Mouse (Mus musculus): ENCODE data around the gene Vmn1r195. TPM values are rescaled to one million over a fixed set of nuclear protein-coding genes. Genes with fewer than 3 reads are reported as not detected.
"Not testable (repeated sequence)": the region's sequence is repeated elsewhere in the genome, so short reads cannot be mapped to it uniquely, and the experiment has no call there.

Vmn1r195 gene
- total RNA-seq (2021) (not detected), polyA plus RNA-seq (2012; rRNA removed) (not detected in 2 replicates)
- long read RNA-seq = 0 reads

- H3K36me3 ChIP-seq (ENCODE audit: control insufficient read depth, insufficient read depth, low read length); H3K4me3 ChIP-seq; H3K27ac ChIP-seq; DNase-seq; H3K9ac ChIP-seq (ENCODE audit: low read depth, low read length); H3K27me3 ChIP-seq (ENCODE audit: control insufficient read depth, insufficient read depth, low read length); intact Hi-C loops (cut with DNase I); H3K4me1 ChIP-seq (ENCODE audit: control insufficient read depth, insufficient read depth, low read length); H3K79me2 ChIP-seq (replicated peaks; ENCODE audit: control insufficient read depth, insufficient read depth, low read length): not testable (repeated sequence)
- 94% methylated on average over 1 of the region's 1 CpGs for WGBS
Measured at GRCm38 (mm10) chr13:22270222-22270621, at the start of gene Vmn1r195. Gene Vmn1r195, plus strand, starts transcription at chr13:22270522.

- H3K27me3 ChIP-seq (ENCODE audit: control insufficient read depth, insufficient read depth, low read length); H3K36me3 ChIP-seq (ENCODE audit: control insufficient read depth, insufficient read depth, low read length); H3K27ac ChIP-seq; H3K4me1 ChIP-seq (ENCODE audit: control insufficient read depth, insufficient read depth, low read length); H3K4me3 ChIP-seq; H3K79me2 ChIP-seq (replicated peaks; ENCODE audit: control insufficient read depth, insufficient read depth, low read length); H3K9ac ChIP-seq (ENCODE audit: low read depth, low read length); intact Hi-C loops (cut with DNase I); DNase-seq: not testable (repeated sequence)
- 46% methylated on average over 1 of the region's 1 CpGs for WGBS
Measured at GRCm38 (mm10) chr13:22223060-22223459, 47.3 kb upstream of the Vmn1r195 start, which contains the start of gene Vmn1r193. Gene Vmn1r193, minus strand, starts transcription at chr13:22223160.

GRCm38 (mm10) chr13:22243915-22244314, 26.4 kb upstream of the Vmn1r195 start, which contains the start of gene Vmn1r194:
Gene Vmn1r194, plus strand, starts transcription at chr13:22244215.
- WGBS = 17% methylated on average over 1 of the region's 1 CpGs
- no peaks in the 10 kb centered on the region for H3K36me3 ChIP-seq (ENCODE audit: control insufficient read depth, insufficient read depth, low read length)
- no peak within 1 kb of the TSS for H3K4me3 ChIP-seq
- no peak for DNase-seq
- TF ChIP-seq CTCF (IDR thresholded peaks at IDR 0.05) = no peak
- TF ChIP-seq EP300 (IDR thresholded peaks at IDR 0.05; ENCODE audit: insufficient read depth, low read depth, low read length) = no peak
- no peak for TF ChIP-seq POLR2A (IDR thresholded peaks at IDR 0.05; ENCODE audit: insufficient read depth, low read depth, low read length)
- H3K9ac ChIP-seq (ENCODE audit: low read depth, low read length) = no peak within 1 kb of the TSS
- H3K4me1 ChIP-seq (ENCODE audit: control insufficient read depth, insufficient read depth, low read length) = no peaks in the 10 kb centered on the region
- H3K79me2 ChIP-seq (replicated peaks; ENCODE audit: control insufficient read depth, insufficient read depth, low read length) = no peaks in the 10 kb centered on the region
- intact Hi-C loops (cut with DNase I) = no loop called here
- H3K27me3 ChIP-seq (ENCODE audit: control insufficient read depth, insufficient read depth, low read length) = no peaks in the 10 kb centered on the region
- no peak within 1 kb of the TSS for H3K27ac ChIP-seq

GRCm38 (mm10) chr13:22271721-22272120, 1.4 kb downstream of the Vmn1r195 start:
- H3K27ac ChIP-seq = no peak overlapping the region
- no peak overlapping the region for H3K9ac ChIP-seq (ENCODE audit: low read depth, low read length)
- no peaks in the 10 kb centered on the region for H3K4me1 ChIP-seq (ENCODE audit: control insufficient read depth, insufficient read depth, low read length)
- WGBS = 48% methylated on average over 2 of the region's 2 CpGs
- intact Hi-C loops (cut with DNase I) = no loop called here
- H3K79me2 ChIP-seq (replicated peaks; ENCODE audit: control insufficient read depth, insufficient read depth, low read length) = no peaks in the 10 kb centered on the region
- no peak overlapping the region for H3K4me3 ChIP-seq
- no peak for TF ChIP-seq CTCF (IDR thresholded peaks at IDR 0.05)
- no peak for TF ChIP-seq POLR2A (IDR thresholded peaks at IDR 0.05; ENCODE audit: insufficient read depth, low read depth, low read length)
- no peak for TF ChIP-seq EP300 (IDR thresholded peaks at IDR 0.05; ENCODE audit: insufficient read depth, low read depth, low read length)
- H3K27me3 ChIP-seq (ENCODE audit: control insufficient read depth, insufficient read depth, low read length) = no peaks in the 10 kb centered on the region
- DNase-seq = no peak
- H3K36me3 ChIP-seq (ENCODE audit: control insufficient read depth, insufficient read depth, low read length) = no peaks in the 10 kb centered on the region

GRCm38 (mm10) chr13:22284578-22284977, 14.3 kb downstream of the Vmn1r195 start:
- no peak overlapping the region for H3K27ac ChIP-seq
- H3K79me2 ChIP-seq (replicated peaks; ENCODE audit: control insufficient read depth, insufficient read depth, low read length) = no peaks in the 10 kb centered on the region
- TF ChIP-seq POLR2A (IDR thresholded peaks at IDR 0.05; ENCODE audit: insufficient read depth, low read depth, low read length) = no peak
- no peak for TF ChIP-seq EP300 (IDR thresholded peaks at IDR 0.05; ENCODE audit: insufficient read depth, low read depth, low read length)
- no peak for TF ChIP-seq CTCF (IDR thresholded peaks at IDR 0.05)
- H3K9ac ChIP-seq (ENCODE audit: low read depth, low read length) = no peak overlapping the region
- WGBS = 76% methylated on average over 2 of the region's 2 CpGs
- H3K27me3 ChIP-seq (ENCODE audit: control insufficient read depth, insufficient read depth, low read length) = no peaks in the 10 kb centered on the region
- no peaks in the 10 kb centered on the region for H3K4me1 ChIP-seq (ENCODE audit: control insufficient read depth, insufficient read depth, low read length)
- no peak overlapping the region for H3K4me3 ChIP-seq
- no peaks in the 10 kb centered on the region for H3K36me3 ChIP-seq (ENCODE audit: control insufficient read depth, insufficient read depth, low read length)
- DNase-seq = no peak
- intact Hi-C loops (cut with DNase I) = no loop called here

- intact Hi-C loops (cut with DNase I) = no loop called here
- no peak for TF ChIP-seq EP300 (IDR thresholded peaks at IDR 0.05; ENCODE audit: insufficient read depth, low read depth, low read length)
- TF ChIP-seq CTCF (IDR thresholded peaks at IDR 0.05) = no peak
- TF ChIP-seq POLR2A (IDR thresholded peaks at IDR 0.05; ENCODE audit: insufficient read depth, low read depth, low read length) = no peak
Measured at GRCm38 (mm10) chr13:22289620-22290019, 19.3 kb downstream of the Vmn1r195 start, which contains the start of gene Vmn1r196. Gene Vmn1r196, plus strand, starts transcription at chr13:22289920.

GRCm38 (mm10) chr13:22308075-22308474, 37.8 kb downstream of the Vmn1r195 start:
- H3K27ac ChIP-seq; H3K4me3 ChIP-seq; H3K27me3 ChIP-seq (ENCODE audit: control insufficient read depth, insufficient read depth, low read length); H3K9ac ChIP-seq (ENCODE audit: low read depth, low read length); H3K4me1 ChIP-seq (ENCODE audit: control insufficient read depth, insufficient read depth, low read length); H3K36me3 ChIP-seq (ENCODE audit: control insufficient read depth, insufficient read depth, low read length); H3K79me2 ChIP-seq (replicated peaks; ENCODE audit: control insufficient read depth, insufficient read depth, low read length); DNase-seq; intact Hi-C loops (cut with DNase I): not testable (repeated sequence)
- 73% methylated on average over 5 of the region's 5 CpGs for WGBS

More at GRCm38 (mm10) chr13:22289620-22290019, 19.3 kb downstream of the Vmn1r195 start, which contains the start of gene Vmn1r196:
- no peaks in the 10 kb centered on the region for H3K27me3 ChIP-seq (ENCODE audit: control insufficient read depth, insufficient read depth, low read length)
- no peak within 1 kb of the TSS for H3K9ac ChIP-seq (ENCODE audit: low read depth, low read length)
- H3K36me3 ChIP-seq (ENCODE audit: control insufficient read depth, insufficient read depth, low read length) = no peaks in the 10 kb centered on the region
- no peak within 1 kb of the TSS for H3K4me3 ChIP-seq
- no peak within 1 kb of the TSS for H3K27ac ChIP-seq
- 57% methylated on average over 2 of the region's 2 CpGs for WGBS
- H3K79me2 ChIP-seq (replicated peaks; ENCODE audit: control insufficient read depth, insufficient read depth, low read length) = no peaks in the 10 kb centered on the region
- no peak for DNase-seq
- no peaks in the 10 kb centered on the region for H3K4me1 ChIP-seq (ENCODE audit: control insufficient read depth, insufficient read depth, low read length)
